Comparison of ENCODE assay signal across 11 mouse cellular contexts in the genomic region with DNA sequence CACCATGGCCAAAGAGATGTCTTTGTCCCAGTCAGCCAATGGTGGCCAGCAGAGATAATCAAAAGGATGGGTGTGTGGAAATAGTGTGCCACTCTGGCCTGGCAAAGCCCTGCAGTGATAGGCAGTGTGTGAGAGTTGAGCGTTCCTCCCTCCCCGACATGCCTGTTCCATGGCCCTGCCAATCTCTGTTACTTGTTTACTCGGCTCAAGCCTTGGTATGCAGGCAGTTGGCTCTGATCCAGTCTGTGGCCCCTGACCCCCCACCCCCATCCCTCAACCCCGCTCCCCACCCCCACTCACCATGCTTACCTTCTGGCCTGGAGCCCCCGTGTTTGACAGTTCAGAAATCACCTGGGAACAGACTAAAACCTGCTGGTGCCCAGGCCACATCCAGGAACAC.
DNase-seq lines count a peak whose midpoint lies in the region; ATAC-seq lines count a peak whose summit lies in the region.
"Had no signal": no experiment of that assay in that cellular context is flagged by ENCODE, and none has a peak within 500 bp of the region (broad histone marks: within the 10 kb centered on the region; RNA-seq: fewer than 3 reads in every experiment).

No protein-coding gene starts in this region.

- no peak overlapping the region for H3K4me3 ChIP-seq in liver, embryonic 13.5 days (replicated peaks)
- no peak overlapping the region for H3K4me3 ChIP-seq in liver, embryonic 11.5 days (ENCODE audit: low read depth, low read length)
- no peak overlapping the region for H3K4me3 ChIP-seq in embryonic facial prominence, embryonic 11.5 days (ENCODE audit: low read depth, low read length)
- no peak overlapping the region for H3K4me3 ChIP-seq in forebrain, embryonic 15.5 days
- no peak overlapping the region for H3K4me3 ChIP-seq in limb, embryonic 10.5 days
- H3K4me3 ChIP-seq: liver, embryonic 15.5 days had no signal

- H3K36me3 ChIP-seq in liver, embryonic 13.5 days: no peaks in the 10 kb centered on the region
- H3K36me3 ChIP-seq in liver, embryonic 11.5 days (ENCODE audit: control insufficient read depth, insufficient read depth, low read length): no peaks in the 10 kb centered on the region
- no peaks in the 10 kb centered on the region for H3K36me3 ChIP-seq in embryonic facial prominence, embryonic 11.5 days (replicated peaks; ENCODE audit: control insufficient read depth, insufficient read depth, low read depth, low read length)
- H3K36me3 ChIP-seq in forebrain, embryonic 15.5 days: no peaks in the 10 kb centered on the region
- H3K36me3 ChIP-seq in limb, embryonic 10.5 days: no peaks in the 10 kb centered on the region
- H3K36me3 ChIP-seq: liver, embryonic 15.5 days had no signal

- H3K4me2 ChIP-seq in liver, embryonic 13.5 days: no peak overlapping the region
- H3K4me2 ChIP-seq in liver, embryonic 11.5 days: no peak overlapping the region
- H3K4me2 ChIP-seq in embryonic facial prominence, embryonic 11.5 days (ENCODE audit: low read depth, low read length): no peak overlapping the region
- no peak overlapping the region for H3K4me2 ChIP-seq in forebrain, embryonic 15.5 days (replicated peaks)
- H3K4me2 ChIP-seq: liver, embryonic 15.5 days had no signal

- H3K27ac ChIP-seq in liver, embryonic 13.5 days: peak overlapping the region; percentile 5; the same call in 1 of the 2 replicates
- no peak overlapping the region for H3K27ac ChIP-seq in liver, embryonic 11.5 days (ENCODE audit: low read depth, low read length)
- 0 out of 2 replicates have a peak overlapping the region, but pooled peaks have one; percentile 8 for H3K27ac ChIP-seq in embryonic facial prominence, embryonic 11.5 days (replicated peaks; ENCODE audit: low read depth, low read length)
- H3K27ac ChIP-seq in forebrain, embryonic 15.5 days (replicated peaks): peak overlapping the region; percentile 98; the same call in 1 of the 2 replicates
- peak overlapping the region; percentile 88 for H3K27ac ChIP-seq in limb, embryonic 10.5 days

- no peak for DNase-seq in liver, embryonic 13.5 days
- no peak for DNase-seq in liver, embryonic 11.5 days (ENCODE audit: low spot score)
- DNase-seq in embryonic facial prominence, embryonic 11.5 days (ENCODE audit: low spot score): no peak
- DNase-seq in limb, embryonic 10.5 days (ENCODE audit: low spot score): no peak
- no peak for DNase-seq in layer of hippocampus, postnatal 25 days (ENCODE audit: extremely low spot score in 1 of 2, low spot score in 1 of 2)
- DNase-seq: cerebellum, postnatal 10 days; heart, postnatal 4 days; retina, postnatal 1 day had no signal

- 66% methylated on average over 5 of the region's 5 CpGs for WGBS in liver, embryonic 13.5 days (ENCODE audit: insufficient replicate concordance)
- WGBS in liver, embryonic 11.5 days: 58% methylated on average over 5 of the region's 5 CpGs
- WGBS in embryonic facial prominence, embryonic 11.5 days: 61% methylated on average over 5 of the region's 5 CpGs
- 56% methylated on average over 5 of the region's 5 CpGs for WGBS in forebrain, embryonic 15.5 days
- WGBS in limb, embryonic 10.5 days: 53% methylated on average over 5 of the region's 5 CpGs

- ATAC-seq in liver, embryonic 13.5 days (ENCODE audit: low read depth): no peak
- ATAC-seq in liver, embryonic 11.5 days (replicated peaks; ENCODE audit: low FRiP score): no peak
- no peak for ATAC-seq in embryonic facial prominence, embryonic 11.5 days (replicated peaks; ENCODE audit: insufficient number of reproducible peaks, low FRiP score, low TSS enrichment, low read depth)
- ATAC-seq in forebrain, embryonic 15.5 days (replicated peaks): no peak
- no peak for ATAC-seq in megakaryocyte, adult 5-6 weeks (ENCODE audit: poor library complexity, severe bottlenecking)

- peaks cover 45% of the 10 kb centered on the region for H3K27me3 ChIP-seq in liver, embryonic 13.5 days
- peaks cover 4% of the 10 kb centered on the region; the same call in 1 of the 2 replicates for H3K27me3 ChIP-seq in liver, embryonic 11.5 days (replicated peaks; ENCODE audit: control insufficient read depth, insufficient read depth, low read length)
- H3K27me3 ChIP-seq in embryonic facial prominence, embryonic 11.5 days (ENCODE audit: control insufficient read depth, insufficient read depth, low read length): no peaks in the 10 kb centered on the region
- no peaks in the 10 kb centered on the region for H3K27me3 ChIP-seq in forebrain, embryonic 15.5 days
- peaks cover 43% of the 10 kb centered on the region for H3K27me3 ChIP-seq in limb, embryonic 10.5 days (ENCODE audit: low read depth, poor library complexity, severe bottlenecking)

- no peaks in the 10 kb centered on the region for H3K9me3 ChIP-seq in liver, embryonic 13.5 days (replicated peaks)
- no peaks in the 10 kb centered on the region for H3K9me3 ChIP-seq in liver, embryonic 11.5 days (ENCODE audit: control insufficient read depth, low read length)
- no peaks in the 10 kb centered on the region for H3K9me3 ChIP-seq in embryonic facial prominence, embryonic 11.5 days (replicated peaks; ENCODE audit: control insufficient read depth, low read length)
- no peaks in the 10 kb centered on the region for H3K9me3 ChIP-seq in forebrain, embryonic 15.5 days
- no peaks in the 10 kb centered on the region for H3K9me3 ChIP-seq in limb, embryonic 10.5 days (replicated peaks)
- H3K9me3 ChIP-seq: liver, embryonic 15.5 days had no signal

- no peak overlapping the region for H3K9ac ChIP-seq in liver, embryonic 13.5 days
- no peak overlapping the region for H3K9ac ChIP-seq in liver, embryonic 11.5 days (ENCODE audit: low read depth, low read length)
- no peak overlapping the region; the same call in 1 of the 2 replicates for H3K9ac ChIP-seq in embryonic facial prominence, embryonic 11.5 days (replicated peaks; ENCODE audit: low read length)
- H3K9ac ChIP-seq in forebrain, embryonic 15.5 days (replicated peaks): no peak overlapping the region
- H3K9ac ChIP-seq: liver, embryonic 15.5 days had no signal

- peaks cover 82% of the 10 kb centered on the region for H3K4me1 ChIP-seq in liver, embryonic 13.5 days (replicated peaks)
- peaks cover 81% of the 10 kb centered on the region for H3K4me1 ChIP-seq in liver, embryonic 11.5 days (replicated peaks; ENCODE audit: control insufficient read depth, insufficient read depth, low read length)
- H3K4me1 ChIP-seq in embryonic facial prominence, embryonic 11.5 days (ENCODE audit: control insufficient read depth, insufficient read depth, low read length): peaks cover 35% of the 10 kb centered on the region
- H3K4me1 ChIP-seq in forebrain, embryonic 15.5 days: peaks cover 76% of the 10 kb centered on the region
- H3K4me1 ChIP-seq in limb, embryonic 10.5 days: peaks cover 100% of the 10 kb centered on the region
